Mouse (Mus musculus) c-Kit-positive CD71-positive TER-119-negative erythroid progenitor cells, embryonic 14.5 days (primary cell): ENCODE data around the gene Comt.

Source experiments
- DNase-seq: peaks from one replicate; pipeline ENCODE4 v3.0.0-alpha.2; 2013; ENCODE audit warnings: low read depth

Gene Comt

DNA sequence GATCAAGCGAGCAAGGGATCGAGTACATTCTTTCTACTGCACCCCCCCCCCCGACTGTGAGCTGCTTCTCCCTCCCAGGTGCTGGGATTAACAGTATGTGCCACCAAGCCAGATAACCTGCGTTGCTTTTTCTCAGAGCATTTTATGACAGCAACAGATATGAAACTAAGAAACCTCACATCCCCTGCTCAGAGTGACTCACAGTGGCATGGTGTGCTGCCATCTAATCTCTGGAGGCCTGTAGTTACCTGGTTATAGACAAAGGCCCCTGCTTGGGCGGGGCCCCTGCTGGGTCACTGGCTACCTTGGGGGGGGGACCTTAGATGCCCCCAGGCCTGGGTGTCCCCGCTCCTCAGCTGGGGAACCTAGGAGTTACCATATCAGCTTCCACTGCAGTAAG lies 68.7 kb downstream of the Comt start:
- no peak for DNase-seq

GRCm38 (mm10) chr16:18356961-18357360 lies 69.7 kb downstream of the Comt start:
- DNase-seq, result no peak
